Mouse (Mus musculus) stomach, embryonic 14.5 days (tissue): ENCODE measurements around the gene Csrnp1. TPM values are rescaled to one million over a fixed set of nuclear protein-coding genes. Genes with fewer than 3 reads are reported as not detected.

Experiments
- ATAC-seq: fragments of 200-750 bp; cut with Nextera tagmentation; 2 replicates; pipeline ENCODE4 v1.8.0; 2017; ENCODE audit warnings: low read depth, moderate TSS enrichment; ENCODE audit not compliant: insufficient number of reproducible peaks, insufficient read depth, low FRiP score
- H3K27ac ChIP-seq: fragments of 300-500 bp; sonication (generic); 2 replicates; pipeline ENCODE4 v1.5.1; 2014; ENCODE audit warnings: mild to moderate bottlenecking, low read length, moderate library complexity, mixed read lengths
- H3K27me3 ChIP-seq: fragments of 300-500 bp; sonication (generic); 2 replicates; pipeline ENCODE4 v1.6.1; 2014; ENCODE audit warnings: low read length, control low read depth, mixed read lengths; ENCODE audit not compliant: control insufficient read depth, insufficient read depth
- H3K36me3 ChIP-seq: fragments of 300-500 bp; sonication (generic); 2 replicates; pipeline ENCODE4 v1.6.1; 2014; ENCODE audit warnings: mild to moderate bottlenecking, control low read depth, low read length, moderate library complexity, mixed read lengths; ENCODE audit not compliant: control insufficient read depth, insufficient read depth
- H3K4me1 ChIP-seq: fragments of 300-500 bp; sonication (generic); 2 replicates; pipeline ENCODE4 v1.6.1; 2014; ENCODE audit warnings: low read length, control low read depth, mixed read lengths; ENCODE audit not compliant: control insufficient read depth, insufficient read depth
- H3K4me2 ChIP-seq: fragments of 300-500 bp; sonication (generic); replicated peaks from 2 replicates; pipeline ENCODE4 v1.6.1; 2014; ENCODE audit warnings: low read depth, low read length, control low read depth
- H3K4me3 ChIP-seq: fragments of 300-500 bp; sonication (generic); 2 replicates; pipeline ENCODE4 v1.5.1; 2014; ENCODE audit warnings: low read depth, low read length, control low read depth
- H3K9ac ChIP-seq: fragments of 300-500 bp; sonication (generic); replicated peaks from 2 replicates; pipeline ENCODE4 v1.6.1; 2014; ENCODE audit warnings: low read depth, mild to moderate bottlenecking, control low read depth, low read length, moderate library complexity, mixed read lengths
- H3K9me3 ChIP-seq: fragments of 300-500 bp; sonication (generic); 2 replicates; pipeline ENCODE4 v1.6.1; 2016; ENCODE audit warnings: low read depth, low read length, control low read depth; ENCODE audit not compliant: control insufficient read depth
- WGBS: fragments of 180-500 bp; shearing (Covaris S2); extraction: QIAGEN DNeasy Blood & Tissue Kit; methylation state at CpG from one replicate; pipeline ENCODE4 v1.1.7; 2014; 5-methylcytosine and 5-hydroxymethylcytosine counted together
- polyA plus RNA-seq: library from polyadenylated mRNA; unstranded; fragments of >200 nt; fragmentation: Nextera tagmentation; extraction: Ambion mirVana; gene quantifications from 2 replicates; pipeline ENCODE4 v1.2.1, GENCODE M21; 2014

Gene Csrnp1
- polyA plus RNA-seq, 1 experiment from 2014 or later, result 2.5 TPM

DNA sequence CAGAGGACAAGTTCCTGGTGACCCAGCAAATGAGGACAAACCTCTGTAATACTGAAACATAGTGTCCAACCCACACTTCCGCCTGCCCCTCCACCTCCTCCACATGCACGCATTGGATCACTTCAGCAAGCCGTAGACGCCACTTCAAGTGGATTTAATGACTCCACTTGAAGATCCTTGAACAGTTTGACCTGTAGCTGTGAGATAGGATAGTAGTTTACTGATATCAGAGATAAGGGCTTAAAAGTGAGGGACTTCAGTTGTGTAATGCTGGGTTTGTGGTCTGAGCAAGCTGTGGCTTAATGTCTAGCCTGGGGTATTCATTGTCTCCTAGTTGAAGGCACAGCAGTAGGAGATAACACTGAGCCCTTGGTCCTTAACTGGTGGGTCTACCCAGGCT lies 61.0 kb downstream of the Csrnp1 start:
- Histone ChIP-seq H3K9me3 (no peaks in the 10 kb centered on the region), H3K9ac (no peak overlapping the region), H3K27ac (no peak overlapping the region), H3K4me1 (0 out of 2 replicates have a peak, but pooled peaks cover 9% of the 10 kb centered on the region), H3K36me3 (peaks cover 82% of the 10 kb centered on the region), H3K4me3 (no peak overlapping the region), H3K27me3 (no peaks in the 10 kb centered on the region), H3K4me2 (no peak overlapping the region)
- WGBS, result 77% methylated on average over 4 of the region's 4 CpGs
- ATAC-seq, result no peak

Other genes with a start within 250 kb of the Csrnp1 start
- gene Scn11a, start 159.2 kb downstream of the Csrnp1 start, polyA plus RNA-seq, result not detected in 2 replicates
- gene Wdr48, start 89.8 kb downstream of the Csrnp1 start, polyA plus RNA-seq, result 54.0 and 57.9 TPM in 2 replicates
- 20.9 and 29.5 TPM in 2 replicates for gene Gorasp1, start 47.1 kb downstream of the Csrnp1 start, polyA plus RNA-seq
- gene Ttc21a, start 47.1 kb downstream of the Csrnp1 start, polyA plus RNA-seq, result 0.09 TPM in 1 of 2 replicates, not detected in the other
- 0.07 and 0.08 TPM in 2 replicates for gene Xirp1, start 38.9 kb upstream of the Csrnp1 start, polyA plus RNA-seq
- 12.9 and 13.7 TPM in 2 replicates for gene Cx3cr1, start 85.2 kb upstream of the Csrnp1 start, polyA plus RNA-seq
- gene Ccr8, start 107.5 kb upstream of the Csrnp1 start, polyA plus RNA-seq, result 0.22 and 0.27 TPM in 2 replicates
- gene Slc25a38, start 125.7 kb upstream of the Csrnp1 start, polyA plus RNA-seq, result 25.9 and 31.0 TPM in 2 replicates
- 1,874 and 2,010 TPM in 2 replicates for gene Rpsa, start 143.0 kb upstream of the Csrnp1 start, polyA plus RNA-seq
- not detected in 2 replicates for gene Mobp, start 165.0 kb upstream of the Csrnp1 start, polyA plus RNA-seq